Mouse (Mus musculus) cerebellum, adult 18-20 months (tissue): ENCODE measurements at regions not wholly inside any gene's neighbourhood (a gene's known extent, or its start where the extent isn't known, plus 50 kb on each side); places are given as distances from the start of the nearest gene placed in this dataset.
A peak's percentile ranks its signal among the peaks of the same experiment; 100 is the strongest.

Experiments used
- DNase-seq, 2 experiments: peaks; one replicate each; pipeline ENCODE4 v3.0.0; 2021

GRCm38 (mm10) chr4:124053340-124054038 lies 135.7 kb upstream of the 4930535I16Rik start:
- DNase-seq = no peak

- DNase-seq = peak; percentile 4 to 18
Measured at GRCm38 (mm10) chr4:124052387-124052786, 134.6 kb upstream of the 4930535I16Rik start.

- no peak for DNase-seq
Measured at GRCm38 (mm10) chr4:124048348-124048831, 130.6 kb upstream of the 4930535I16Rik start.

DNA sequence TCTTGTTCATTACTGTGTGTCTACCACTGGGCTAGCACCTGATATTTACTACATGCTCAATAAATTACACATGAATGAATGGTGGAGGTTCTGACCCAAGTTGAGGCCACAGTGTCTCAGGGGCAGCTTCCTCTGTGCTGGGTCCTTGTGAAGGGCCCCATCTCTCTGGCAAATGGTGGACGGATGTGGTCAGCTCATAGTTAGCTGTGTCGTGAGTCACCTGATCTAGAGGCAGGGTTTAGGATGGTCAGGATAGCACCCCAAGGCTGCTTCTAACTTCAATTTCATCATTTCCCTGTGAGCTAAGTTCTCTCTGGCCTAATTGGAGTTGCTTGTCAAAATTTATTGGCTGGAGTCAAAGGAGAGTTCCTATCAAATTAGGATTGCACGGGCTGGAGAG lies 130.1 kb upstream of the 4930535I16Rik start:
- DNase-seq = no peak

- DNase-seq = no peak
Measured at GRCm38 (mm10) chr4:124036483-124036882, 118.7 kb upstream of the 4930535I16Rik start.

- no peak for DNase-seq
Measured at GRCm38 (mm10) chr4:124035657-124036061, 117.8 kb upstream of the 4930535I16Rik start.

GRCm38 (mm10) chr4:124035192-124035591 lies 117.4 kb upstream of the 4930535I16Rik start:
- DNase-seq = no peak

DNA sequence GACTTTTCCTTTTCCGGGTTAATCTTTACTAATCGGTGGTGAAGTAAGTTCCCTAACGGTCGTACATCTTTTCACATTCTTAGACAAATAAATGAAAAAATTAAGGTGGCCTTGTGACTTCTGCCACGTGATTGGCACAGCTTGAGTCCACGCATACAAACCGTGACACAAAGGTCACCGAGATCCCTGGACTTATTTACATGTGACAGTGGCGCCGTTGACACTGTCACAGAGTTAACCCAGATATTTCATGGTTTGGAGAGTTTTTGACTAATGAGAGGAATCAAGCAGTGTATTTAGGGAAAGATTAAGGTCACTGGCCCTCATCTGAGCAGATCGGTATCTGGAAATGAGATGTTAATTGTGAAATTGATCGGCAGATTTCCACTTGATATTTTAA lies 110.2 kb upstream of the 4930535I16Rik start:
- no peak for DNase-seq

- no peak for DNase-seq
Measured at GRCm38 (mm10) chr4:124016401-124016800, 98.6 kb upstream of the 4930535I16Rik start.

- DNase-seq = no peak
Measured at GRCm38 (mm10) chr4:124015323-124015722, 97.5 kb upstream of the 4930535I16Rik start.

GRCm38 (mm10) chr4:124012406-124012805 lies 94.6 kb upstream of the 4930535I16Rik start:
- DNase-seq = no peak

DNA sequence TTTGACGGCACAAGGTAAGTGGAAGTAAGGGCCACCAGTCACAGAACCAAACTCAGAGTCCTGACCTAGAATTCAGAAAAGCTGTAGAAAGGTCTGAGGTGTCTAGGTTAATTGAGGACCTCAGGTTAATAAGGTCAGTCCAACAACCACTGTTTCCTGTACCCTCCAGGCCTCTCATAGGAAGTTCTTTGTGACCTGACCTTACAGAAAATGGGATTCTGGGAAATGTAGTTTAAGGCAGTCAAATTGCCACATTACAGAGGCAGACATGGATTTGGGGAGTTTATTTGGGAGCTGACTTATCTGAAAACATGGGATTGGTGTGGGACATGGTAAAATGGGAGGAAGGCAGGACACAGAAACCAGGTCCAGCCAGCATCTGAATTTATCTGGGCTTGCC lies 90.9 kb upstream of the 4930535I16Rik start:
- DNase-seq = no peak

DNA sequence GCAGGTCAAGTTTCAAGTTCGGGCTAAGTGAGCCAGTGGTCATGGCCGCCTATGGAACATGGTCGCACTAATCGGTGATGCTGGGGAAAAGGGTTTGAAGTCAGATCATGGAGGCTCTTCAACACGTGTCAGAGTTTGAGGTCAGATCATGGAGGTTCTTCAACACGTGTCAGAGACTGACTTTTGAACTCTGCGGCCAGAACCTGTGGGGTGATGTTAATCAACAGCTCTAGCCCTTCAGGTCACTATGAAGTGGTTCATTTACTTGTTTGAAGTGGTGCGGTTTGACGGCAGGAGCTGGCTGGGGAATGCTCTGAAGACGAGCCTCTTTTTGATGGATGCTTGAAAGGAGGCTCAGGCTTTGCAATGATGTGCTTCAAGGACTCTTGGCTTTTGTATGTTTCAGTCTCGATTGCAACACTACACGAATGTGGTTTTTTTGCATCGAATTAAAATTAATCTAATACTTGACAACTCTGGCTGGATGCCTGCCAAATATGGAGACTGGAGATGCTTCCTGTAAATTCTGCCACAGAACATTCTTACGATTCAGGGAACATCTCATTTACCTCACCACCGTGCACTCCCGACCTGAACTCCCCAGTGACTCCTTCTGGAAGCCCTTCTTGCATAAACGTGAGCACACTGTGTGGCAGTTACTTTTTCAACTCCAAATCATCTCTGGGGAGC lies 87.9 kb upstream of the 4930535I16Rik start:
- DNase-seq = no peak

- no peak for DNase-seq
Measured at GRCm38 (mm10) chr4:124002760-124003159, 84.9 kb upstream of the 4930535I16Rik start.

- no peak for DNase-seq
Measured at GRCm38 (mm10) chr4:124002105-124002504, 84.3 kb upstream of the 4930535I16Rik start.

GRCm38 (mm10) chr4:123995815-123996214 lies 78.0 kb upstream of the 4930535I16Rik start:
- no peak for DNase-seq

DNA sequence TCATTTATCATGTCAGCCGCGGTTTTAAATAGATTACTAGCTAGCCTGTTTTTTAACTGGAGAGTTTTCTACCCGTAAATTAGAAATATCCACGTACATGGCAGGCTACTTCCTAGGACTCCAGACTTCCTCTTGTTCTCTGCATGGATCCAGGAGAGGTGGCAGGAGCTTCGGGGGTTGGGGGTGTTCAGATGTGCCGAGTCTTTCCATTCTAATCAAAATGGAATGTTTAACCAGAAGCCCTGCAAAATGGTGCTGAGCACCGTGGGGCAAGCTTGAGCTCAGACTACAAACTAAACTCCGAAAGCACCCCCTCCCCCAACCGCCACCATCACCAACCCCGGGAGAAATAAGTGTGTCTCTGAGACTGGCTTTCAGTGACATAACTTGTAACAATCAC lies 73.4 kb upstream of the 4930535I16Rik start:
- no peak for DNase-seq

DNA sequence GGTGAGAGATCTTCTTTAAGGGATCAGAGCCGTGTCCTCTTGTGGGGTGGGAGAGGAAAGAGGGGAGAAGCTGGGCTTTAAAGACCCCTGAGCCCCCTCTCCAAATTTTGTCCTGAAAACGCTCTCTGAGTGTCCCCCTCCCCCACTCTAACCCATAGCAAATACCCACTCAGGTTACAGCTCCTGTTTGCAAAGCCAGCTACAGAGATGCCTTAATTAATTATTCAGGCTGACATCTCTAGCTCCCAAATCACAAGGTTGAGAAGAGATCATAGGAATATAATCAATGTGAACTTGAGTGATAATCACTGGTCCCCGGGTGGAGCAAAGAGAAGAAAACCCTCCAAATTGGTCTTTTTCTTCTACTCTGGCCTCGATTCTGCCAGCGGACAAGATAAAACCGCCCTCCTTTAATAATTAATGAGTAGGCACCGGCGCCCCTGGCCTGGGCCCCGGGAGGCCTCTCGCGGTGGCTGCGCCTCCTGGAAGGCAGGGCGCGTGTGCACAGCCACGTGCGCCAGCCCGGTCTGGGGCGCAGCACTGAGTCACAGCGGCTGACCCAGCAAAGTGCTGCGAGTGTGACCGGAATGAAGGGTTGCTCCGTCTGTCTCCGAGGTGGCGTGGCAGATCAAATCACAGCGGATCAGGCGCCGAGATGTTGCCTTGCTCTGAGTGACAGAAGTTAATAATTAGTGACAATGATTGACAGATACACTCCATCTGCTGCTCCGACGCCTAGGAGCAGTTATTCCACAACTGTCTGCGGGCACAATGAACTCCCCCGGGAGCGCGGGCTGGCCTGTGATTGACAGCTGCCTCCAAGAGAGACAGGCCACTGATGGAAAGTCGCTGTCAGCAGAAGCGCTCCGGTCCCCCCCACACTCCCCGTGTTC lies 72.7 kb upstream of the 4930535I16Rik start:
- DNase-seq = no peak
